Mouse (Mus musculus): ENCODE results near the gene Gm14440. TPM values are rescaled to one million over a fixed set of nuclear protein-coding genes. Genes with fewer than 3 reads are reported as not detected.
"Not testable (repeated sequence)": the region's sequence is repeated elsewhere in the genome, so short reads cannot be mapped to it uniquely, and the experiment has no call there.

Gene Gm14440
- total RNA-seq (2021): under 1 TPM in 1 of 2 experiments, not detected in 1; 0.08 TPM
- long read RNA-seq, experiment 1, partial matches to known transcripts: 4 of 10 reads
- long read RNA-seq, experiment 1, other reads (novel, unspliced or antisense): 3 of 10 reads
- long read RNA-seq, experiment 2, partial matches to known transcripts: 0 of 11 reads
- long read RNA-seq, experiment 2, other reads (novel, unspliced or antisense): 8 of 11 reads

DNA sequence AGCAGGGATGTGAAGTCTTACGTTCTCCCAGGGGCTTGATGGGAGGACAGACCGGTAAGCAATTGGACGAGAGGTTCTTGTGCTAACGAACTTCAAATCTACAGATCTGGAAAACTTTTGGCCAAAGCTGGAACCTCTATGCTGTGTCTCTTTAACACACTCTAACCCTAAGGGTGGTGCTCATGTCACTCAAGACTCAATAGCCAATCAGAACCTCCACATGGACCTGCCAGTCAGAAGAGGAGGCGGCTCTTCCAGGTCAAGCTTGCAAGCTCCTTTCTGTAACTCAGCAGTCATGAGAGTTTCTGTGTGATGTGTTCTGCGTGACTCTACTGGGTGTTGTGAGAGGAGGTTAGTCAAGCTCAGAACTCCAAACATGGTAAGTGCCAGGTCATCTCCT lies at the start of gene Gm14440:
Gene Gm14440 (plus strand): TSS at position 301 of the 400 bp plus-strand sequence.
- DNase-seq; H3K27ac ChIP-seq; intact Hi-C loops (cut with DNase I); H3K4me3 ChIP-seq: not testable (repeated sequence)

Other genes with a start within 250 kb of the Gm14440 start
- 1 to 10 TPM in 1 of 2 experiments, not detected in 1; 1.0 TPM for gene Gm14393, start 207.3 kb upstream of the Gm14440 start, total RNA-seq (2021)
- 10 to 100 TPM in 1 of 2 experiments, 1 to 10 TPM in 1; 8.2 to 11.2 TPM for gene Gm14399, start 133.1 kb upstream of the Gm14440 start, total RNA-seq (2021)
- 1 to 10 TPM in 1 of 2 experiments, under 1 TPM in 1; 0.59 to 1.0 TPM for gene Gm14443, start 99.3 kb upstream of the Gm14440 start, total RNA-seq (2021)
- 10 to 100 TPM; 53.5 to 54.7 TPM for gene Gm14391, start 68.2 kb upstream of the Gm14440 start, total RNA-seq (2021)
- 10 to 100 TPM; 37.5 to 47.3 TPM for gene Gm4631, start 63.1 kb downstream of the Gm14440 start, total RNA-seq (2021)
- gene Zfp968, start 97.3 kb downstream of the Gm14440 start, total RNA-seq (2021): 1 to 10 TPM; 6.7 to 8.0 TPM
- gene Gm4724, start 160.7 kb downstream of the Gm14440 start, total RNA-seq (2021): 1 to 10 TPM; 3.7 to 3.8 TPM
- gene Zfp965, start 194.9 kb downstream of the Gm14440 start, total RNA-seq (2021): 1 to 10 TPM; 5.6 to 6.0 TPM

Measured in gastrocnemius, adult 2 months (tissue).